Comparison of ENCODE assay signal across 8 mouse cellular contexts in genomic region chr2:144452364-144453008, GRCm38 (mm10).
DNase-seq lines count a peak whose midpoint lies in the region; ATAC-seq and TF ChIP-seq lines count a peak whose summit lies in the region.

No protein-coding gene starts in this region.

- no peak for TF ChIP-seq POLR2A in liver, adult 2 months (IDR thresholded peaks at IDR 0.05; ENCODE audit: extremely low read depth, insufficient read depth, low read length)

- ATAC-seq in heart, embryonic 16.5 days (replicated peaks; ENCODE audit: extremely low read depth, insufficient read depth, low FRiP score) = peak; percentile 60; the same call in 1 of the 2 replicates
- peak; percentile 61; the same call in 1 of the 2 replicates for ATAC-seq in stomach, embryonic 14.5 days (ENCODE audit: insufficient number of reproducible peaks, insufficient read depth, low FRiP score, low read depth)

- H3K36me3 ChIP-seq in heart, embryonic 16.5 days (ENCODE audit: control insufficient read depth, insufficient read depth) = no peaks in the 10 kb centered on the region
- no peaks in the 10 kb centered on the region for H3K36me3 ChIP-seq in liver, adult 2 months (ENCODE audit: control insufficient read depth, insufficient read depth, low read length)
- no peaks in the 10 kb centered on the region for H3K36me3 ChIP-seq in stomach, embryonic 14.5 days (ENCODE audit: control insufficient read depth, insufficient read depth, low read length)

- no peak overlapping the region for H3K27ac ChIP-seq in heart, embryonic 16.5 days (ENCODE audit: low read length)
- H3K27ac ChIP-seq in liver, adult 2 months (replicated peaks; ENCODE audit: insufficient read depth, low read depth, low read length) = no peak overlapping the region
- H3K27ac ChIP-seq in stomach, embryonic 14.5 days (ENCODE audit: low read length) = no peak overlapping the region

- H3K9me3 ChIP-seq in heart, embryonic 16.5 days (replicated peaks; ENCODE audit: control insufficient read depth, low read length) = no peaks in the 10 kb centered on the region
- H3K9me3 ChIP-seq in stomach, embryonic 14.5 days (ENCODE audit: control insufficient read depth, low read depth, low read length) = no peaks in the 10 kb centered on the region

- no peaks in the 10 kb centered on the region for H3K79me2 ChIP-seq in liver, adult 2 months (ENCODE audit: control insufficient read depth, insufficient read depth, low read length)

- no peak overlapping the region for H3K4me2 ChIP-seq in heart, embryonic 16.5 days (ENCODE audit: low read depth, low read length)
- H3K4me2 ChIP-seq in stomach, embryonic 14.5 days (replicated peaks; ENCODE audit: low read depth, low read length) = no peak overlapping the region

- WGBS in heart, embryonic 16.5 days = 12% methylated on average over 8 of the region's 8 CpGs
- 10% methylated on average over 8 of the region's 8 CpGs for WGBS in liver, adult 2 months
- WGBS in stomach, embryonic 14.5 days = 14% methylated on average over 8 of the region's 8 CpGs

- peak; percentile 85 for DNase-seq in CD4-positive, CD25-positive, alpha-beta regulatory T cell, adult 2 months (ENCODE audit: low read depth, low spot score)
- peak; percentile 94 for DNase-seq in brain, adult 2 months (ENCODE audit: low read depth, low spot score)
- peak; percentile 50 for DNase-seq in fibroblast of lung, adult 2 months (ENCODE audit: low read depth)
- peak; percentile 89 for DNase-seq in kidney, postnatal 10 days
- DNase-seq in liver, adult 2 months (ENCODE audit: extremely low read depth, low read depth, low spot score) = peak; percentile 71
- peak; percentile 55 to 71 for DNase-seq in natural killer cell, adult 2 months (ENCODE audit: low spot score in 2 of 2)

- H3K4me3 ChIP-seq in heart, embryonic 16.5 days (ENCODE audit: low read length) = no peak overlapping the region
- H3K4me3 ChIP-seq in liver, adult 2 months (ENCODE audit: insufficient read depth, low read depth, low read length) = no peak overlapping the region
- no peak overlapping the region for H3K4me3 ChIP-seq in stomach, embryonic 14.5 days (ENCODE audit: low read depth, low read length)

- H3K4me1 ChIP-seq in heart, embryonic 16.5 days (ENCODE audit: control insufficient read depth, insufficient read depth, low read length) = no peaks in the 10 kb centered on the region
- no peaks in the 10 kb centered on the region for H3K4me1 ChIP-seq in liver, adult 2 months (ENCODE audit: control insufficient read depth, insufficient read depth, low read length)
- no peaks in the 10 kb centered on the region for H3K4me1 ChIP-seq in stomach, embryonic 14.5 days (ENCODE audit: control insufficient read depth, insufficient read depth, low read length)

- H3K9ac ChIP-seq in heart, embryonic 16.5 days (ENCODE audit: low read length) = no peak overlapping the region
- H3K9ac ChIP-seq in liver, adult 2 months (ENCODE audit: low read depth, low read length) = no peak overlapping the region
- H3K9ac ChIP-seq in stomach, embryonic 14.5 days (replicated peaks; ENCODE audit: low read depth, low read length) = no peak overlapping the region

- peaks cover 8% of the 10 kb centered on the region; the same call in 1 of the 2 replicates for H3K27me3 ChIP-seq in heart, embryonic 16.5 days (ENCODE audit: control insufficient read depth, insufficient read depth, low read length)
- peaks cover 2% of the 10 kb centered on the region; the same call in 1 of the 2 replicates for H3K27me3 ChIP-seq in liver, adult 2 months (ENCODE audit: control insufficient read depth, insufficient read depth, low read length)
- H3K27me3 ChIP-seq in stomach, embryonic 14.5 days (ENCODE audit: control insufficient read depth, insufficient read depth, low read length) = no peaks in the 10 kb centered on the region

- TF ChIP-seq CTCF in liver, adult 2 months (IDR thresholded peaks at IDR 0.05; ENCODE audit: low read depth, low read length) = peak; percentile 48
